Mouse (Mus musculus) lung, postnatal 0 days (tissue): ENCODE measurements around the gene Tm9sf4.

Experiments used
- CTCF ChIP-seq: IDR thresholded peaks from 2 replicates; pipeline ENCODE4 v1.5.1; 2016; ENCODE audit warnings: antibody characterized with exemption, mild to moderate bottlenecking
- EP300 ChIP-seq: IDR thresholded peaks from 2 replicates; pipeline ENCODE4 v1.6.1; 2016; ENCODE audit warnings: antibody characterized with exemption, mild to moderate bottlenecking, control low read depth

DNA sequence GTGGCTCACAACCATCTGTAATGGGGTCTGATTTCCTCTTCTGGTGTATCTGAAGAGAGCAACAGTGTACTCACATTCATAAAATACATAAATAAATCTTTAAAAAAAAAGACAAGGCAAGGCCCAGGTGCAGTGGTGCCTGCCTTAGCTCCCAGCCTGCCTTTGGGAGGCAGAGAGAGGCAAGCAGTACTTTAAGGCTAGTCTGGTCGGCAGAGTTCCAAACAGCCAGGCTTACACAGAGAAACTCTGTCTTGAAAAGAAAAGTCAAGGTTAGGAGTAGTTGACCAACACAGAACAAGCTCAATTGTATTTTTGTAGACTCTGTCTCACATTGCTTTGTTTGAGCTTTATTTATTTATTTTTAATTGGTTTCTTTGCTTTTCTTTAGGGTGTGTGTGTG lies 41.7 kb downstream of the Tm9sf4 start:
- TF ChIP-seq CTCF: no peak
- no peak for TF ChIP-seq EP300
